Mouse (Mus musculus) testis, postnatal 10 days (tissue): ENCODE measurements around the gene Sohlh1.
"Not testable (repeated sequence)": the region's sequence is repeated elsewhere in the genome, so short reads cannot be mapped to it uniquely, and the experiment has no call there.

Source experiments
- DNase-seq: peaks from one replicate; pipeline ENCODE4 v3.0.0; 2021; ENCODE audit warnings: low spot score

Sohlh1 gene

GRCm38 (mm10) chr2:25842161-25842560 lies 4.9 kb downstream of the Sohlh1 start:
- no peak for DNase-seq

GRCm38 (mm10) chr2:25836291-25836690 lies 10.8 kb downstream of the Sohlh1 start:
- peak; percentile 89 for DNase-seq

- DNase-seq, result no peak
Measured at GRCm38 (mm10) chr2:25830786-25831185, 16.3 kb downstream of the Sohlh1 start.

- DNase-seq, result no peak
Measured at GRCm38 (mm10) chr2:25828344-25828947, 18.6 kb downstream of the Sohlh1 start.

- DNase-seq, result peak; percentile 29
Measured at GRCm38 (mm10) chr2:25824751-25825150, 22.3 kb downstream of the Sohlh1 start.

- DNase-seq, result peak; percentile 50
Measured at GRCm38 (mm10) chr2:25822806-25823205, 24.2 kb downstream of the Sohlh1 start, which contains the start of gene Lcn9. Lcn9 (plus strand) TSS chr2:25823153.

GRCm38 (mm10) chr2:25815748-25816147 lies 31.3 kb downstream of the Sohlh1 start, which contains the start of gene Glt6d1:
Glt6d1 (minus strand) TSS chr2:25815848.
- DNase-seq, result not testable (repeated sequence)

GRCm38 (mm10) chr2:25813364-25813763 lies 33.7 kb downstream of the Sohlh1 start:
- peak; percentile 34 for DNase-seq

GRCm38 (mm10) chr2:25811711-25812110 lies 35.3 kb downstream of the Sohlh1 start:
- DNase-seq, result peak; percentile 17

GRCm38 (mm10) chr2:25798065-25798464 lies 49.0 kb downstream of the Sohlh1 start:
- peak; percentile 35 for DNase-seq

- peak; percentile 45 for DNase-seq
Measured at GRCm38 (mm10) chr2:25797635-25798034, 49.4 kb downstream of the Sohlh1 start.
